Mouse (Mus musculus): ENCODE data around the gene Lrrc8e. TPM values are rescaled to one million over a fixed set of nuclear protein-coding genes. Genes with fewer than 3 reads are reported as not detected.

Lrrc8e gene
- polyA plus RNA-seq, 1 experiment from 2014 or later = 2.3 TPM

GRCm38 (mm10) chr8:4275275-4276110 lies 48.9 kb downstream of the Lrrc8e start, which contains the start of gene Timm44:
TSS of gene Timm44 (minus strand) at chr8:4275913.
- Histone ChIP-seq H3K9ac (peak within 1 kb of the TSS; percentile 86), H3K36me3 (ENCODE audit: insufficient read depth) (peaks cover 33% of the 10 kb centered on the region), H3K4me3 (ENCODE audit: low read depth, low read length) (peak within 1 kb of the TSS; percentile 82), H3K9me3 (ENCODE audit: low read depth, low read length) (no peaks in the 10 kb centered on the region), H3K27ac (ENCODE audit: low read depth) (peak within 1 kb of the TSS; percentile 60), H3K27me3 (ENCODE audit: insufficient read depth, low read length) (no peaks in the 10 kb centered on the region), H3K4me2 (peak within 1 kb of the TSS; percentile 81), H3K4me1 (ENCODE audit: insufficient read depth) (no peaks in the 10 kb centered on the region; the same call in 1 of the 2 replicates)
- no peak for TF ChIP-seq CTCF (IDR thresholded peaks at IDR 0.05; ENCODE audit: low read depth)
- peak; percentile 98 for ATAC-seq (ENCODE audit: insufficient read depth)
- WGBS = under 1% methylated on average over 39 of the region's 39 CpGs
- DNase-seq = peak; percentile 98

- Histone ChIP-seq H3K36me3 (ENCODE audit: insufficient read depth) (peaks cover 27% of the 10 kb centered on the region), H3K27me3 (ENCODE audit: insufficient read depth, low read length) (no peaks in the 10 kb centered on the region), H3K9me3 (ENCODE audit: low read depth, low read length) (no peaks in the 10 kb centered on the region), H3K27ac (ENCODE audit: low read depth) (peak overlapping the region; percentile 60; the same call in 1 of the 2 replicates), H3K4me3 (ENCODE audit: low read depth, low read length) (peak overlapping the region; percentile 82), H3K4me1 (ENCODE audit: insufficient read depth) (no peaks in the 10 kb centered on the region; the same call in 1 of the 2 replicates), H3K9ac (peak overlapping the region; percentile 86), H3K4me2 (peak overlapping the region; percentile 81)
- WGBS = 25% methylated on average over 9 of the region's 9 CpGs
- ATAC-seq (ENCODE audit: insufficient read depth) = no peak
- TF ChIP-seq CTCF (IDR thresholded peaks at IDR 0.05; ENCODE audit: low read depth) = no peak
- DNase-seq = no peak
Observed at GRCm38 (mm10) chr8:4276111-4276465, 49.5 kb downstream of the Lrrc8e start.

Other genes starting within 250 kb of the Lrrc8e start
- gene Cd209f, start 121.0 kb upstream of the Lrrc8e start, polyA plus RNA-seq (2014; fragmentation: Nextera tagmentation; extraction: Ambion mirVana) = not detected in 2 replicates
- not detected in 2 replicates for gene Cd209g, start 92.7 kb upstream of the Lrrc8e start, polyA plus RNA-seq (2014; fragmentation: Nextera tagmentation; extraction: Ambion mirVana)
- 21.7 and 26.8 TPM in 2 replicates for gene Evi5l, start 60.3 kb upstream of the Lrrc8e start, polyA plus RNA-seq (2014; fragmentation: Nextera tagmentation; extraction: Ambion mirVana)
- gene Prr36, start 9.4 kb upstream of the Lrrc8e start, polyA plus RNA-seq (2014; fragmentation: Nextera tagmentation; extraction: Ambion mirVana) = 9.7 TPM in 2 replicates
- gene Map2k7, start 11.9 kb downstream of the Lrrc8e start, polyA plus RNA-seq (2014; fragmentation: Nextera tagmentation; extraction: Ambion mirVana) = 16.2 and 20.9 TPM in 2 replicates
- 1.2 and 1.5 TPM in 2 replicates for gene Gm49320, start 12.0 kb downstream of the Lrrc8e start, polyA plus RNA-seq (2014; fragmentation: Nextera tagmentation; extraction: Ambion mirVana)
- gene Tgfbr3l, start 21.4 kb downstream of the Lrrc8e start, polyA plus RNA-seq (2014; fragmentation: Nextera tagmentation; extraction: Ambion mirVana) = 2.0 and 3.2 TPM in 2 replicates
- 60.6 and 63.5 TPM in 2 replicates for gene Snapc2, start 26.3 kb downstream of the Lrrc8e start, polyA plus RNA-seq (2014; fragmentation: Nextera tagmentation; extraction: Ambion mirVana)
- 65.7 and 80.7 TPM in 2 replicates for gene Ctxn1, start 32.4 kb downstream of the Lrrc8e start, polyA plus RNA-seq (2014; fragmentation: Nextera tagmentation; extraction: Ambion mirVana)
- gene Timm44, start 49.1 kb downstream of the Lrrc8e start, polyA plus RNA-seq (2014; fragmentation: Nextera tagmentation; extraction: Ambion mirVana) = 74.9 and 77.0 TPM in 2 replicates
- gene Ccl25, start 98.4 kb downstream of the Lrrc8e start, polyA plus RNA-seq (2014; fragmentation: Nextera tagmentation; extraction: Ambion mirVana) = 16.2 and 16.4 TPM in 2 replicates
- 307 and 319 TPM in 2 replicates for gene Elavl1, start 98.6 kb downstream of the Lrrc8e start, polyA plus RNA-seq (2014; fragmentation: Nextera tagmentation; extraction: Ambion mirVana)

Data from lung, embryonic 14.5 days (tissue).